Mouse (Mus musculus): Measurements from ENCODE around the gene Rab14. TPM values are rescaled to one million over a fixed set of nuclear protein-coding genes. Genes with fewer than 3 reads are reported as not detected.

The Rab14 gene
- polyA plus RNA-seq, 1 experiment = 84.2 TPM

- Histone ChIP-seq H3K27me3 (ENCODE audit: control insufficient read depth, insufficient read depth, low read length) (no peaks in the 10 kb centered on the region), H3K4me3 (ENCODE audit: control insufficient read depth, insufficient read depth, low read length) (no peak overlapping the region), H3K4me1 (replicated peaks; ENCODE audit: control insufficient read depth, insufficient read depth, low read length) (peaks cover 13% of the 10 kb centered on the region), H3K36me3 (ENCODE audit: control insufficient read depth, insufficient read depth, low read length) (no peaks in the 10 kb centered on the region), H3K27ac (ENCODE audit: control insufficient read depth, insufficient read depth, low read length) (no peak overlapping the region)
- WGBS = 60% methylated on average over 2 of the region's 2 CpGs
- no peak for DNase-seq
- no peak for TF ChIP-seq POLR2A (IDR thresholded peaks at IDR 0.05; ENCODE audit: control insufficient read depth, extremely low read depth, insufficient read depth, low read length, poor library complexity)
- TF ChIP-seq CTCF (IDR thresholded peaks at IDR 0.05; ENCODE audit: borderline replicate concordance, control insufficient read depth, extremely low read depth, insufficient read depth, low read length, poor library complexity) = no peak
Observed at GRCm38 (mm10) chr2:35231871-35232270, 31.0 kb upstream of the Rab14 start.

GRCm38 (mm10) chr2:35230215-35230614 is 29.3 kb upstream of the Rab14 start:
- 7% methylated on average over 8 of the region's 8 CpGs for WGBS
- Histone ChIP-seq H3K4me3 (ENCODE audit: control insufficient read depth, insufficient read depth, low read length) (no peak overlapping the region), H3K27ac (ENCODE audit: control insufficient read depth, insufficient read depth, low read length) (no peak overlapping the region), H3K27me3 (ENCODE audit: control insufficient read depth, insufficient read depth, low read length) (no peaks in the 10 kb centered on the region), H3K36me3 (ENCODE audit: control insufficient read depth, insufficient read depth, low read length) (no peaks in the 10 kb centered on the region), H3K4me1 (replicated peaks; ENCODE audit: control insufficient read depth, insufficient read depth, low read length) (peaks cover 14% of the 10 kb centered on the region)
- no peak for TF ChIP-seq CTCF (IDR thresholded peaks at IDR 0.05; ENCODE audit: borderline replicate concordance, control insufficient read depth, extremely low read depth, insufficient read depth, low read length, poor library complexity)
- TF ChIP-seq POLR2A (IDR thresholded peaks at IDR 0.05; ENCODE audit: control insufficient read depth, extremely low read depth, insufficient read depth, low read length, poor library complexity) = no peak
- DNase-seq = no peak

GRCm38 (mm10) chr2:35228145-35228544 is 27.2 kb upstream of the Rab14 start:
- H3K4me3 ChIP-seq (ENCODE audit: control insufficient read depth, insufficient read depth, low read length) = no peak overlapping the region
- H3K27me3 ChIP-seq (ENCODE audit: control insufficient read depth, insufficient read depth, low read length) = no peaks in the 10 kb centered on the region
- WGBS = 93% methylated on average over 4 of the region's 4 CpGs
- no peaks in the 10 kb centered on the region for H3K36me3 ChIP-seq (ENCODE audit: control insufficient read depth, insufficient read depth, low read length)
- no peak for DNase-seq
- TF ChIP-seq CTCF (IDR thresholded peaks at IDR 0.05; ENCODE audit: borderline replicate concordance, control insufficient read depth, extremely low read depth, insufficient read depth, low read length, poor library complexity) (no peak), POLR2A (IDR thresholded peaks at IDR 0.05; ENCODE audit: control insufficient read depth, extremely low read depth, insufficient read depth, low read length, poor library complexity) (no peak)
- H3K27ac ChIP-seq (ENCODE audit: control insufficient read depth, insufficient read depth, low read length) = no peak overlapping the region
- H3K4me1 ChIP-seq (replicated peaks; ENCODE audit: control insufficient read depth, insufficient read depth, low read length) = peaks cover 13% of the 10 kb centered on the region

- no peaks in the 10 kb centered on the region for H3K27me3 ChIP-seq (ENCODE audit: control insufficient read depth, insufficient read depth, low read length)
- no peaks in the 10 kb centered on the region for H3K36me3 ChIP-seq (ENCODE audit: control insufficient read depth, insufficient read depth, low read length)
- DNase-seq = no peak
- H3K27ac ChIP-seq (ENCODE audit: control insufficient read depth, insufficient read depth, low read length) = no peak overlapping the region
- H3K4me1 ChIP-seq (replicated peaks; ENCODE audit: control insufficient read depth, insufficient read depth, low read length) = peaks cover 5% of the 10 kb centered on the region
- no peak for TF ChIP-seq CTCF (IDR thresholded peaks at IDR 0.05; ENCODE audit: borderline replicate concordance, control insufficient read depth, extremely low read depth, insufficient read depth, low read length, poor library complexity)
- no peak overlapping the region for H3K4me3 ChIP-seq (ENCODE audit: control insufficient read depth, insufficient read depth, low read length)
- WGBS = 96% methylated on average over 15 of the region's 15 CpGs
Observed at GRCm38 (mm10) chr2:35224285-35224684, 23.4 kb upstream of the Rab14 start.

- 54% methylated on average over 6 of the region's 6 CpGs for WGBS
- Histone ChIP-seq H3K4me1 (replicated peaks; ENCODE audit: control insufficient read depth, insufficient read depth, low read length) (peaks cover 7% of the 10 kb centered on the region), H3K4me3 (ENCODE audit: control insufficient read depth, insufficient read depth, low read length) (no peak overlapping the region), H3K27me3 (ENCODE audit: control insufficient read depth, insufficient read depth, low read length) (no peaks in the 10 kb centered on the region), H3K36me3 (ENCODE audit: control insufficient read depth, insufficient read depth, low read length) (no peaks in the 10 kb centered on the region), H3K27ac (ENCODE audit: control insufficient read depth, insufficient read depth, low read length) (no peak overlapping the region)
- no peak for TF ChIP-seq POLR2A (IDR thresholded peaks at IDR 0.05; ENCODE audit: control insufficient read depth, extremely low read depth, insufficient read depth, low read length, poor library complexity)
- no peak for TF ChIP-seq CTCF (IDR thresholded peaks at IDR 0.05; ENCODE audit: borderline replicate concordance, control insufficient read depth, extremely low read depth, insufficient read depth, low read length, poor library complexity)
- DNase-seq = no peak
Observed at GRCm38 (mm10) chr2:35222822-35223391, 22.0 kb upstream of the Rab14 start.

- Histone ChIP-seq H3K36me3 (ENCODE audit: control insufficient read depth, insufficient read depth, low read length) (no peaks in the 10 kb centered on the region), H3K27me3 (ENCODE audit: control insufficient read depth, insufficient read depth, low read length) (no peaks in the 10 kb centered on the region), H3K27ac (ENCODE audit: control insufficient read depth, insufficient read depth, low read length) (no peak overlapping the region), H3K4me1 (replicated peaks; ENCODE audit: control insufficient read depth, insufficient read depth, low read length) (0 out of 2 replicates have a peak, but pooled peaks cover 2% of the 10 kb centered on the region), H3K4me3 (ENCODE audit: control insufficient read depth, insufficient read depth, low read length) (no peak overlapping the region)
- no peak for DNase-seq
- TF ChIP-seq POLR2A (IDR thresholded peaks at IDR 0.05; ENCODE audit: control insufficient read depth, extremely low read depth, insufficient read depth, low read length, poor library complexity) (no peak), CTCF (IDR thresholded peaks at IDR 0.05; ENCODE audit: borderline replicate concordance, control insufficient read depth, extremely low read depth, insufficient read depth, low read length, poor library complexity) (no peak)
- WGBS = 95% methylated on average over 3 of the region's 3 CpGs
Observed at GRCm38 (mm10) chr2:35218736-35219135, 17.8 kb upstream of the Rab14 start.

DNA sequence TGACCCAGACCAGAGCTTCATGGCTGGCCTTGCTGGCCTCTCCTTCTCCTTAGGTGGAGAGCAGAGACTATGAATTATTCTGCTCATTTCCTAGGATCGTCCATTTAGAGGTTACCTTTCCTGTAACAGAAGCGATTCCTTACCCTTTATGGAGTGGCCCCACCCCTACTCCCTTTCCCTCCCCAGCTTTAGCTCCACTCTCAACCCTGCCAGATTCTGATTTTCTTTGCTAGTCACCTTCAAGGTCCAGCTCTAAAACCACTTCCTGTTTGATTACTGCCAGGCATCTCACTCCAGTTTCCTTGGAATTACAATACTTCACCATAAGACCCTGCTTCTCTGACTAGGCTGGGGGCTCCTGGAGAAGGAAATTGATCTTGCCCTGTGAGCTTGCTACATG is 15.8 kb upstream of the Rab14 start:
- 95% methylated on average over 2 of the region's 2 CpGs for WGBS
- no peak for DNase-seq
- no peak for TF ChIP-seq CTCF (IDR thresholded peaks at IDR 0.05; ENCODE audit: borderline replicate concordance, control insufficient read depth, extremely low read depth, insufficient read depth, low read length, poor library complexity)
- no peak for TF ChIP-seq POLR2A (IDR thresholded peaks at IDR 0.05; ENCODE audit: control insufficient read depth, extremely low read depth, insufficient read depth, low read length, poor library complexity)
- no peaks in the 10 kb centered on the region for H3K27me3 ChIP-seq (ENCODE audit: control insufficient read depth, insufficient read depth, low read length)
- no peak overlapping the region for H3K27ac ChIP-seq (ENCODE audit: control insufficient read depth, insufficient read depth, low read length)
- H3K4me3 ChIP-seq (ENCODE audit: control insufficient read depth, insufficient read depth, low read length) = no peak overlapping the region
- H3K36me3 ChIP-seq (ENCODE audit: control insufficient read depth, insufficient read depth, low read length) = no peaks in the 10 kb centered on the region
- 0 out of 2 replicates have a peak, but pooled peaks cover 2% of the 10 kb centered on the region for H3K4me1 ChIP-seq (replicated peaks; ENCODE audit: control insufficient read depth, insufficient read depth, low read length)

Measured in thymus, adult 2 months (tissue).